13 mouse cellular contexts compared by ENCODE assay signal in genomic region chr10:42698375-42698774, GRCm38 (mm10).
"Had no signal": no experiment of that assay in that cellular context is flagged by ENCODE, and none has a peak within 500 bp of the region (broad histone marks: within the 10 kb centered on the region; RNA-seq: fewer than 3 reads in every experiment).

No protein-coding gene starts in this region.

- H3K4me3 ChIP-seq: limb, embryonic 12.5 days; liver, embryonic 13.5 days; lung, embryonic 15.5 days; midbrain, embryonic 13.5 days; neural tube, embryonic 15.5 days had no signal

- H3K4me1 ChIP-seq: limb, embryonic 12.5 days; liver, embryonic 13.5 days; lung, embryonic 15.5 days; midbrain, embryonic 13.5 days; neural tube, embryonic 15.5 days had no signal

- H3K9me3 ChIP-seq: limb, embryonic 12.5 days; liver, embryonic 13.5 days; lung, embryonic 15.5 days; midbrain, embryonic 13.5 days; neural tube, embryonic 15.5 days had no signal

- ATAC-seq: liver, postnatal 0 days; midbrain, embryonic 13.5 days had no signal

- DNase-seq: kidney, adult 2 months; kidney, postnatal 36 days; layer of hippocampus, adult 9-11 months; layer of hippocampus, postnatal 36 days; liver; liver, embryonic 13.5 days; liver, postnatal 0 days; lung, postnatal 14 days had no signal

- H3K36me3 ChIP-seq: limb, embryonic 12.5 days; lung, embryonic 15.5 days had no signal

- H3K4me2 ChIP-seq: hindbrain, embryonic 14.5 days; limb, embryonic 12.5 days; liver, embryonic 13.5 days; lung, embryonic 15.5 days; midbrain, embryonic 13.5 days; neural tube, embryonic 15.5 days had no signal

- H3K27me3 ChIP-seq: limb, embryonic 12.5 days; liver, embryonic 13.5 days; lung, embryonic 15.5 days; midbrain, embryonic 13.5 days; neural tube, embryonic 15.5 days had no signal

- H3K9ac ChIP-seq: hindbrain, embryonic 14.5 days; limb, embryonic 12.5 days; liver, embryonic 13.5 days; liver, postnatal 0 days; lung, embryonic 15.5 days; midbrain, embryonic 13.5 days; neural tube, embryonic 15.5 days had no signal

- H3K27ac ChIP-seq: hindbrain, embryonic 14.5 days; limb, embryonic 12.5 days; liver, embryonic 13.5 days; lung, embryonic 15.5 days; midbrain, embryonic 13.5 days; neural tube, embryonic 15.5 days had no signal
